Mouse (Mus musculus) brain, embryonic 14.5 days (tissue): ENCODE results near the gene Nf1.

ENCODE experiments used
- CTCF ChIP-seq: fragments of 200-500 bp; IDR thresholded peaks from 2 replicates; pipeline ENCODE4 v1.5.1; 2012; ENCODE audit warnings: inconsistent platforms, mild to moderate bottlenecking, moderate library complexity, borderline replicate concordance; ENCODE audit not compliant: insufficient read depth, insufficient read length; ENCODE audit errors: extremely low read depth
- POLR2A ChIP-seq: fragments of 200-500 bp; IDR thresholded peaks from 2 replicates; pipeline ENCODE4 v1.6.1; 2012; ENCODE audit warnings: mild to moderate bottlenecking, inconsistent platforms, borderline replicate concordance; ENCODE audit not compliant: poor library complexity, insufficient read depth, insufficient read length, severe bottlenecking; ENCODE audit errors: extremely low read depth

GRCm38 (mm10) chr11:79328060-79328459, 11.4 kb upstream of the Nf1 start:
- TF ChIP-seq POLR2A: no peak
- TF ChIP-seq CTCF: no peak
